Mouse (Mus musculus) G1E (cell line): ENCODE measurements around the gene Map3k13. TPM values are rescaled to one million over a fixed set of nuclear protein-coding genes. Genes with fewer than 3 reads are reported as not detected.

Source experiments
- ATAC-seq: 2 replicates; pipeline ENCODE4 v1.8.0; 2016; ENCODE audit warnings: mild to moderate bottlenecking; ENCODE audit not compliant: insufficient number of reproducible peaks, poor library complexity, low FRiP score, severe bottlenecking; ENCODE audit errors: extremely low read depth
- DNase-seq: peaks from one replicate; pipeline ENCODE4 v3.0.0; 2012; ENCODE audit warnings: low spot score
- H3K27me3 ChIP-seq: 2 replicates; pipeline ENCODE4 v1.6.1; 2012; ENCODE audit warnings: mild to moderate bottlenecking, low read length, inconsistent platforms; ENCODE audit not compliant: insufficient read depth
- H3K36me3 ChIP-seq: replicated peaks from 2 replicates; pipeline ENCODE3; 2012; ENCODE audit warnings: mild to moderate bottlenecking, inconsistent platforms
- H3K4me1 ChIP-seq: 2 replicates; pipeline ENCODE4 v1.6.1; 2012; ENCODE audit warnings: low read depth, low read length, inconsistent platforms, mixed read lengths; ENCODE audit not compliant: insufficient read depth
- H3K4me3 ChIP-seq: 2 replicates; pipeline ENCODE4 v1.5.1; 2012; ENCODE audit warnings: low read depth, mild to moderate bottlenecking, inconsistent platforms, low read length, moderate library complexity, mixed read lengths
- H3K9me3 ChIP-seq: replicated peaks from 2 replicates; pipeline ENCODE4 v1.6.1; 2012; ENCODE audit warnings: inconsistent platforms
- CTCF ChIP-seq: IDR thresholded peaks from 2 replicates; pipeline ENCODE4 v1.5.1; 2012; ENCODE audit warnings: low read depth, low read length, inconsistent platforms, mixed read lengths
- GATA1 ChIP-seq: IDR thresholded peaks from 2 replicates; pipeline ENCODE4 v1.6.1; 2012; ENCODE audit warnings: borderline replicate concordance, low read length, inconsistent platforms, mixed read lengths
- GATA2 ChIP-seq: IDR thresholded peaks from 2 replicates; pipeline ENCODE4 v1.6.1; 2012; ENCODE audit warnings: low read depth, low read length, inconsistent platforms, borderline replicate concordance
- POLR2AphosphoS5 ChIP-seq: IDR thresholded peaks from 2 replicates; pipeline ENCODE4 v1.6.1; 2012; ENCODE audit warnings: low read depth, low read length, inconsistent platforms; ENCODE audit not compliant: insufficient replicate concordance
- TAL1 ChIP-seq: conservative IDR thresholded peaks from 2 replicates; pipeline ENCODE4 v1.6.1; 2012; ENCODE audit warnings: low read depth, low read length, inconsistent platforms, mixed read lengths
- polyA plus RNA-seq: library from polyadenylated mRNA; stranded (reverse); fragments of >175 nt; gene quantifications from 2 replicates; pipeline ENCODE4 v1.2.3, GENCODE M21; 2012
- total RNA-seq, 2 experiments: library from RNA; stranded (forward) in 1 of 2; stranded (reverse) in 1 of 2; fragments of 200-1000 nt in 1 of 2; fragments of >200 nt in 1 of 2; fragmentation: Nextera tagmentation in 1 of 2; gene quantifications; 2 replicates each; pipeline ENCODE4 v1.2.3; 2014 to 2017

Map3k13 gene
- total and polyA plus RNA-seq, 3 experiments: 0.01 to 0.45 (median 0.16) TPM

- no peak for DNase-seq
- Histone ChIP-seq H3K36me3 (no peaks in the 10 kb centered on the region), H3K4me1 (peaks cover 16% of the 10 kb centered on the region), H3K9me3 (no peaks in the 10 kb centered on the region), H3K27me3 (peaks cover 10% of the 10 kb centered on the region), H3K4me3 (peak overlapping the region; percentile 63; the same call in 1 of the 2 replicates)
- TF ChIP-seq GATA2: no peak
- TF ChIP-seq TAL1: no peak
- no peak for TF ChIP-seq POLR2AphosphoS5
- no peak for TF ChIP-seq GATA1
- no peak for TF ChIP-seq CTCF
- no peak for ATAC-seq
Measured at GRCm38 (mm10) chr16:21779149-21779548, 15.0 kb upstream of the Map3k13 start.

GRCm38 (mm10) chr16:21781277-21781676 lies 12.9 kb upstream of the Map3k13 start:
- Histone ChIP-seq H3K9me3 (no peaks in the 10 kb centered on the region), H3K27me3 (no peaks in the 10 kb centered on the region), H3K4me1 (peaks cover 20% of the 10 kb centered on the region), H3K36me3 (no peaks in the 10 kb centered on the region), H3K4me3 (no peak overlapping the region)
- no peak for TF ChIP-seq GATA1
- no peak for TF ChIP-seq TAL1
- TF ChIP-seq GATA2: no peak
- no peak for TF ChIP-seq CTCF
- no peak for TF ChIP-seq POLR2AphosphoS5
- ATAC-seq: no peak
- DNase-seq: no peak

DNA sequence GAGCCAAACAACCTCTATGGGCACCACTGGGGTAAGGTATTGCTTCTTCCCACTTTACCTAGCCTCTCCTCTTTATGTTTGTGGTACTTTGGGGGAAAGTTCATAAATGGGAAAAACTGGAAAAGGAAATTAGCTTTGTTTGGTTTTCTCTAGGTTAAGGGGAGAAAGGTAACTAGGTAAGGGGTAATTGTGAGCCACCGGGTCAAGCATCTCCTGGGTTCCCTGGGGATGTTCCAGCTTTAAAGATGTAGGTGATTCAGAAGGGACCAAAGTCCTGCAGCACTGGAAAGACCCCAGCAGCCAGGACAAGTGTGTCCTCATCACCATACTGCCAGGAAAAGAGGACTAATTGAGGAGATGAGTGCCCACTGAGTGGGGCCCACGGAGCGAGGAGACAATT lies 12.3 kb upstream of the Map3k13 start:
- no peak overlapping the region for H3K4me3 ChIP-seq
- H3K9me3 ChIP-seq: no peaks in the 10 kb centered on the region
- TF ChIP-seq POLR2AphosphoS5: no peak
- no peak for TF ChIP-seq GATA2
- no peak for TF ChIP-seq CTCF
- TF ChIP-seq GATA1: no peak
- no peak for TF ChIP-seq TAL1
- ATAC-seq (no peak), DNase-seq (no peak)
- no peaks in the 10 kb centered on the region for H3K36me3 ChIP-seq
- peaks cover 20% of the 10 kb centered on the region for H3K4me1 ChIP-seq
- H3K27me3 ChIP-seq: no peaks in the 10 kb centered on the region

GRCm38 (mm10) chr16:21782807-21783206 lies 11.3 kb upstream of the Map3k13 start:
- Histone ChIP-seq H3K4me3 (no peak overlapping the region), H3K36me3 (no peaks in the 10 kb centered on the region), H3K27me3 (no peaks in the 10 kb centered on the region), H3K4me1 (peaks cover 24% of the 10 kb centered on the region), H3K9me3 (no peaks in the 10 kb centered on the region)
- DNase-seq (no peak), ATAC-seq (no peak)
- no peak for TF ChIP-seq CTCF
- TF ChIP-seq TAL1: no peak
- no peak for TF ChIP-seq GATA2
- no peak for TF ChIP-seq POLR2AphosphoS5
- no peak for TF ChIP-seq GATA1

DNA sequence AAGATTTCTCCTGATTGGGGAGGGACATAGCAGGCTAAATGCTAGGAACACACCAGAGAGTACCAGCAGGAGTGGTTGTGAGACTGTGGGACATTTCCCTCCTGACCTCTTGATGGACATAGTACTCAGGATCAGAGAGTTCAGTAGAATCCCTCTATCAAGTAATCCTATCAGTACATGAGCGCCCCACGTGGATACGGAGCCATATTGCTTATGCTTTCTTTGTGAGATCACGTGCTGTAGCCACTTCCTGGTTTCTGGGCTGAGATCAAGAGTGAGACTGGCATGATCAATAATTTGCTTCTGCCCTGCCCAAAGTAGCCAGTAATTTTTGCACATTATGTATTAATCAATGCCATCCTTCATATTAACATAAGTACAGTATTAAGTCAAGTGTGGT lies 9.1 kb upstream of the Map3k13 start:
- ATAC-seq (no peak), DNase-seq (no peak)
- Histone ChIP-seq H3K36me3 (no peaks in the 10 kb centered on the region), H3K4me1 (peaks cover 11% of the 10 kb centered on the region), H3K4me3 (no peak overlapping the region), H3K27me3 (no peaks in the 10 kb centered on the region), H3K9me3 (no peaks in the 10 kb centered on the region)
- no peak for TF ChIP-seq POLR2AphosphoS5
- no peak for TF ChIP-seq TAL1
- TF ChIP-seq GATA2: no peak
- no peak for TF ChIP-seq GATA1
- TF ChIP-seq CTCF: no peak

DNA sequence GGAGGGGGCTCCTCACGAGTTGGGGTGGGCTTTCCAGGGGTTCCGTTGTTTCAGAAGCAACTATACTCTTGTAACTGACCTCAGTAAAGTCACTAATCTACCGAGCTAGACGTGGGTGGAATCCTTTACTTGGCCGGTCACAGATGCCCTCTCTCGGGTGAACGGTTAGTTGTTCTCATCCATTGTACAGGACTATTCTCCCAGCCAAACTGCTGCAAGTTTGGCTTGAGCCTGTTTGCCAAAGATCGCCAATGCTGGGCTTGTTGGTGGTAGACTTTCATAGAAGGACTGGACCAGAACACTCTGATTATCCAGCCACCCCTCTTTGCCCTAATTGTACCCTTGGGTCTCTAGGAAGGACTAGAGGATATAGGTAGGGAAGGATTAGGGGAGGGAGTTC lies 7.8 kb upstream of the Map3k13 start:
- no peaks in the 10 kb centered on the region for H3K9me3 ChIP-seq
- no peak overlapping the region for H3K4me3 ChIP-seq
- no peaks in the 10 kb centered on the region for H3K36me3 ChIP-seq
- TF ChIP-seq POLR2AphosphoS5: no peak
- no peak for TF ChIP-seq GATA1
- no peak for TF ChIP-seq TAL1
- no peak for TF ChIP-seq GATA2
- TF ChIP-seq CTCF: no peak
- DNase-seq (no peak), ATAC-seq (no peak)
- H3K4me1 ChIP-seq: peaks cover 18% of the 10 kb centered on the region
- H3K27me3 ChIP-seq: no peaks in the 10 kb centered on the region
